Mouse (Mus musculus): ENCODE results near the gene Metrn. TPM values are rescaled to one million over a fixed set of nuclear protein-coding genes. Genes with fewer than 3 reads are reported as not detected.

Metrn gene
- polyA plus RNA-seq, 1 experiment, result 31.4 TPM

DNA sequence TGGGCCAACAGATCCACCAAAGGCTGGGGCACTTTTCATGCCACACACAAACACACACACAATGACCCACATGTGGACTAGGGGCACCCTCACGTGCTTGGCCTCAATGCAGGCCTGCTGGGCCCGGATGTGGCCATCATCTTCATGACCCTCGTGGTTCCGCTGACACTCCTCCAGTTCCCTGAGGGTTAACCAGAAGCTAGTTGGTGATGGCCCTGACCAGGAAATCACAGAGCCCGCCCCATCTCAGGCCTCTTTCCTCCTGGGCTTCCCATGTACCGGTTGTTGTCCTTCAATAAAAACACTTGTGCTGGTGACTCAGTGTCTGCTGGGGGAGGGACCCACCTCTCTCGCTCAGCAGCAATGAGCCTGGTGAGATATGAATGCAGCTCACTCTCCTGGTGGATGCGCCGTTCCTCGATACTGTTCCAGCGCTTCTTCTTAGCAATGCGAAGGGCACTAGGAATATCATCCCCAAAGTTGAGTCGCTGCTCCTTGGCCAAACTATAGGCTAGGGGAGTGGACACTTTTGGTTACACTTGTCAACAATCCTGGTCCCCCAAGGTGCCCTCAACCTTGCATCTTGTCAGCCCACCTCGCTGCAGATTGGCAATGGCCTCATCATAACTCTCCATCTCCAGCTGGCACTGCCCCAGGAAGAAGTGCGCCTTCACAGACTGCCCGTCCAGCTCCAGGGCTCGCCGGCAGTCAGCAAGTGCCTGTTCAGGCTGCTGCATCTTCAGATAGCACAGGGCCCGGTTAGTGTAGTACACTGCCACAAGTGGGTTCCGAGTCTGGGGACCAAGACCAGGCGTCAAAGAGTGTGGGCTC is 34.7 kb upstream of the Metrn start:
- DNase-seq (ENCODE audit: low read depth), result no peak

- no peak for DNase-seq (ENCODE audit: low read depth)
Measured at GRCm38 (mm10) chr17:25830806-25831431, 34.0 kb upstream of the Metrn start.

GRCm38 (mm10) chr17:25830200-25830753 is 33.3 kb upstream of the Metrn start:
- no peak for DNase-seq (ENCODE audit: low read depth)

GRCm38 (mm10) chr17:25829558-25830017 is 32.7 kb upstream of the Metrn start:
- no peak for DNase-seq (ENCODE audit: low read depth)

DNA sequence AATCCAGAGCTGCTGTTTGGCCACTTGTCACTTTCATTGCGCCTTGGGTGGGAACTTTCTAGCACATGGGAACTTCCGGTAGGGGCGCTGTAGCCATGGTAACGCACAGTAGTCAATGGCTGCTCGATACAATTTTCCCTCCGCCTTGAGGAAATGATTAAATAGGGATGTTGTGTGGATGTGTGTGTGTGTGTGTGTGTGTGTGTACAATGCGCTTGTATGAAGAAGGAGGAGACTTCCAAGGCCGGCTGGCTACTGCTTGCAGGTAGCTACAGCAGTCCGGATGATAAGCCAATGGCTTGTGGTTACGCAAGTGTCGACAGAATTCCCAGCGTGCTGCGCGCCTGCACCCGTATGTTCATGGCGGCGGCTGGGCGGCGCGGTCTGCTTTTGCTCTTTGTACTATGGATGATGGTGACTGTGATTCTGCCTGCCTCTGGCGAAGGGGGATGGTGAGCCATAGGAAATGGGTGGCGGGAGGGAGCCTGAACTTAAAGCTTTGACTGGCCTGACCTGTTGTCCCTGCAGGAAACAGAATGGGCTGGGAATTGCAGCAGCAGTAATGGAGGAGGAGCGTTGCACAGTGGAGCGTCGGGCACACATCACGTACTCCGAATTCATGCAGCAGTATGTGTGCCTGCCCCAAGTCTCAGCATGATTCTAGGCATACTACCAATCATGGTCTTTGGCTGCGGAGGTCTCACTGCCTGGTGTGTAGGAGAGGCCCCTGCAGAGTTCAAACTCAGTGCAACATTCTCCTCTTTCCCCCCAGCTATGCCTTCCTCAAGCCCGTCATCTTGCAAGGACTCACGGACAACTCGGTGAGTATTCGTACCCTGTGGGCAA is 32.0 kb upstream of the Metrn start, which contains the start of gene Jmjd8:
Gene Jmjd8, plus strand, starts transcription at position 156 of the 846 bp plus-strand sequence.
- no peak for DNase-seq (ENCODE audit: low read depth)

DNA sequence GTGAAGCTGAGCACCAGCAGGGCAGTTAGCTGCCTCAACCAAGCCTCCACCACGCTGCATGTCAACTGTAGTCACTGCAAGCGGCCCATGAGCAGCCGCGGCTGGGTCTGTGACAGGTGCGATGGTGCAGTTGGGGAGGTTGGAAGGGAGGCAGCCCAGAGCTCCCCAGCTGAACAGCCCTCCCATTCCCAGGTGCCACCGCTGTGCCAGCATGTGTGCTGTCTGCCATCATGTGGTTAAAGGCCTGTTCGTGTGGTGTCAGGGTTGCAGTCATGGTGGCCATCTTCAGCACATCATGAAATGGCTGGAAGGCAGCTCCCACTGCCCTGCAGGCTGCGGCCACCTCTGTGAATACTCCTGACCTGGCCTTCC is 31.3 kb upstream of the Metrn start:
- DNase-seq (ENCODE audit: low read depth), result no peak

DNA sequence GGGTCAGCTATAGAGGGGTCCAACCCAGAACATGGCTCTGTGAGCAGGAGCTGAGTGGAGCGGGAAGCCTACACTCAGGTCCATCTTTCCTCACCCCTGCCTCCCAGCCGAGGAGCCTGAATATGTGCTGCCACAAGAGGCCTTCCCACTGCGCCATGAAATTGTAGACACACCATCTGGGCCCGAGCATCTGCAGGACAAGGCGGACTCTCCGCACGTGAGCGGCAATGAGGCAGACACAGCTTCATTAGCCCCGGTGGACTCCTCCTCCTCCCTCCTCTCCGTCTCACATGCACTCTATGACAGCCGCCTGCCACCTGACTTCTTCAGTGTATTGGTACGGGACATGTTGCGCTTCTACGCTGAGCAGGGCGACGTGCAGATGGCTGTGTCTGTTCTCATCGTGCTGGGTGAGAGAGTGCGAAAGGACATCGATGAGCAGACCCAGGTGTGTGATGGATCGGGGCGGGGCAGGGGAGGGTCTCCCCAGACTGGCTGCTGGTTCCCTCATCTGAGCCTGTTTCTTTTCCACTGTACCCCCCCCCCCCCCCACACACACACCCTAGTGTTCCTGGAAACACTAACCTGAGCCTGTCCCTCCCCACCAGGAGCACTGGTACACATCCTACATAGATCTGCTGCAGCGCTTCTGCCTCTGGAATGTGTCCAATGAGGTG is 30.7 kb upstream of the Metrn start:
- DNase-seq (ENCODE audit: low read depth), result no peak

- DNase-seq (ENCODE audit: low read depth), result no peak
Measured at GRCm38 (mm10) chr17:25827011-25827410, 30.1 kb upstream of the Metrn start.

DNA sequence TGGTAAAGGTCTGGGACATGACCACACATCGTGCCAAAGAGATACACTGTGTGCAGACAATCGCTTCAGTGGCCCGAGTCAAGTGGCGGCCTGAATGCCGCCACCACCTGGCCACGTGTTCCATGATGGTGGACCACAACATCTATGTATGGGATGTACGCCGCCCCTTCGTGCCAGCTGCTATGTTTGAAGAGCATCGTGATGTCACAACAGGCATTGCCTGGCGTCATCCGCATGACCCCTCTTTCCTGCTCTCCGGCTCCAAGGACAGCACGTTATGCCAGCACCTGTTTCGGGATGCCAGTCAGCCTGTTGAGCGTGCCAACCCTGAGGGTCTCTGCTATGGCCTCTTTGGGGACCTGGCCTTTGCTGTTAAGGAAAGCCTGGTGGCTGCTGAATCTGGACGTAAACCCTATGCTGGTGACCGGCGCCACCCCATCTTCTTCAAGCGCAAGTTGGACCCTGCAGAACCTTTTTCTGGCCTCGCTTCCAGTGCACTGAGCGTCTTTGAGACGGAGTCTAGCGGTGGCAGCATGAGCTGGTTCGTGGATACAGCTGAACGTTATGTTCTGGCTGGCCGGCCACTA is 29.1 kb upstream of the Metrn start:
- DNase-seq (ENCODE audit: low read depth), result no peak

GRCm38 (mm10) chr17:25825311-25825710 is 28.4 kb upstream of the Metrn start:
- DNase-seq (ENCODE audit: low read depth), result no peak

GRCm38 (mm10) chr17:25824362-25825142 is 27.6 kb upstream of the Metrn start:
- DNase-seq (ENCODE audit: low read depth), result no peak

DNA sequence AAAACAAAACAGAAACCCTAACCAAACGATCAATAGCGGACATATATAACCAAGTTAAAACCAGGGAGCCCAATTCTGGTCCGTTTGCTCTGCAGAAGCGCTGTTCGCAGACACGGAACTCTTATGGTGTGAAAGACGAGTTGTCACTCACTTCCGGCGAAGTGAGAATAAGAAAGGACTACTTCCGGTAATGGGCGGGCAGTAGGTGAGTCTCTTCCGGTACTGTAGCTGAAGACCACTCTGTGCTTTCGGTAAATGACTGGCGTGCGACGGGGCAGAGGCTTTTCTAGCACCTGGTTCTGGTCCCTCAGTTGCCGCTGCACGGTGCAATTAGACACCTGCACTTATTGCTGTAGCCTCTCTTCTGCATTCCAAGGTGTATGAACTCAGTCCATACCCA is 26.5 kb upstream of the Metrn start, which contains the start of gene Wdr24:
Gene Wdr24, plus strand, starts transcription at position 176 of the 400 bp plus-strand sequence.
- no peak for DNase-seq (ENCODE audit: low read depth)

GRCm38 (mm10) chr17:25818851-25819780 is 22.2 kb upstream of the Metrn start:
- no peak for DNase-seq (ENCODE audit: low read depth)

GRCm38 (mm10) chr17:25817662-25818061 is 20.7 kb upstream of the Metrn start:
- DNase-seq (ENCODE audit: low read depth), result no peak

DNA sequence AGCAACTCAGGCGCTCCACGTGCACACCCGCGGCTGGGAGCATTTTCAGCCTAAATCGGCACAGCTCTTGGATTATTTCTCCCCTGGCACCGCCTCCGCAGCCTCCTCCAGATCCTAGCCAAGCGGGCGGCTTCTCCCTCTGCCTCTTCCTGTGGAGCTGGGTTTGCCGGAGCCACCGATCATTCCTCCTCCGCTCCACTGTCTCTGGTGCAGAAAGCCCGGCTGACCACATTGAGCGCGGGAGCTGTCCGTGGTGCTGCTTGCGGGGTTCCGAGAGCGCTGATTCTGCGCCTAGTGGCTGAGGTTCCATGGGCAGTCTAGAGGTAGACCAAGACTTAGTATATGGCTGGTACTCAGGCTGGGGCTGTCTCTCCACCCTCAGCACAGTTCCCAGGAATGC is 16.5 kb upstream of the Metrn start:
- no peak for DNase-seq (ENCODE audit: low read depth)

GRCm38 (mm10) chr17:25810890-25811289 is 14.0 kb upstream of the Metrn start:
- DNase-seq (ENCODE audit: low read depth), result no peak

DNA sequence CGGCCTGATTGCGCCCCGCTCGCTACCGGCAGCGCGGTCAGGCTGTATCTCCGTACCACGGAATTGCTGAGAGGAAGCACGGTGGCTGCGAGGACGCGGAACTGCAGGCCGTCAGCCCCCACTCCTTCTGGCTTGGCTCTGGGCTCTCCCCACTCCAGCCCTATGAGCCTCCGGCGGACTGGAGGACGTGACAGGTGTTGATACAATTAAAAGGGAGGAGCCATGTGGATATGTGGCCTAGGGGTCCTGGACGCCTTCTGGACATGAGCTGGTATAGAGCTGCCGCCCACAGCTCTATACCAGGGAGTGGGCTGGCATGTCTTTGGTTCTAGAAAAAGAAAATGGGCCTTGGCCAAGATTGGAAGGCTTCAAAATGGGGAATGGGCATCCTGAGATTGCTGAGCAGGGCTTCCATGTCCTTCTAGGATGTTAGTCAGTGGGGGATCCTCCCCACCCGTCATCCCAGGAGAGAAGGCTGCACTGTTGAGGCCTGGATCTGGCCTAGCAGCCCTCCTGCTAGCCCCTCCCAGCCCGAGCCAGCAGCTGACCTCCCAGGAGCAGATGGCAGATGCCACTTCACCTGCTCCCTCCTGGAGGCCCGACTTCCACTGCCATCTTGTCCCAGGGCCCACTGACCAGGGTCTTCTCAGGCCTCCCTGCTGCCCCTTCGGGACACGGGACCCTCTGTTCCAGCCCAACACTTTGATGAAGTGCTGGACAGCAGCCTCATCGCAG is 12.8 kb upstream of the Metrn start:
- DNase-seq (ENCODE audit: low read depth), result no peak
